Mouse (Mus musculus) heart, adult 9 months (tissue): ENCODE data around the gene 9130230L23Rik.
A peak's percentile ranks its signal among the peaks of the same experiment; 100 is the strongest.

ENCODE experiments used
- DNase-seq, 2 experiments: peaks; one replicate each; pipeline ENCODE4 v3.0.0; 2022; ENCODE audit warnings: low spot score in 2 of 2

Gene 9130230L23Rik

GRCm38 (mm10) chr5:65954130-65955080, 49.7 kb downstream of the 9130230L23Rik start:
- no peak for DNase-seq

- no peak for DNase-seq
Measured at GRCm38 (mm10) chr5:65951513-65951909, 52.6 kb downstream of the 9130230L23Rik start.

- no peak for DNase-seq
Measured at GRCm38 (mm10) chr5:65950679-65951512, 53.2 kb downstream of the 9130230L23Rik start.

GRCm38 (mm10) chr5:65950236-65950635, 53.8 kb downstream of the 9130230L23Rik start:
- no peak for DNase-seq

- no peak for DNase-seq
Measured at GRCm38 (mm10) chr5:65949822-65950221, 54.3 kb downstream of the 9130230L23Rik start.

- DNase-seq, result no peak
Measured at GRCm38 (mm10) chr5:65941145-65941544, 62.9 kb downstream of the 9130230L23Rik start.

GRCm38 (mm10) chr5:65937998-65938715, 65.9 kb downstream of the 9130230L23Rik start:
- peak; percentile 60 to 63 for DNase-seq

- no peak for DNase-seq
Measured at GRCm38 (mm10) chr5:65937011-65937726, 66.9 kb downstream of the 9130230L23Rik start.

GRCm38 (mm10) chr5:65934783-65935182, 69.3 kb downstream of the 9130230L23Rik start, which contains the start of gene Chrna9:
Gene Chrna9 (plus strand): TSS chr5:65934921.
- no peak for DNase-seq

- no peak for DNase-seq
Measured at GRCm38 (mm10) chr5:65933764-65934163, 70.3 kb downstream of the 9130230L23Rik start.

GRCm38 (mm10) chr5:65933258-65933657, 70.8 kb downstream of the 9130230L23Rik start:
- no peak for DNase-seq

- no peak for DNase-seq
Measured at GRCm38 (mm10) chr5:65930171-65930570, 73.9 kb downstream of the 9130230L23Rik start.
